Mouse (Mus musculus) cerebellum, adult 9-11 months (tissue): ENCODE data around the gene Slco2b1.

Source experiments
- DNase-seq: peaks from one replicate; pipeline ENCODE4 v3.0.0; 2022

The Slco2b1 gene

DNA sequence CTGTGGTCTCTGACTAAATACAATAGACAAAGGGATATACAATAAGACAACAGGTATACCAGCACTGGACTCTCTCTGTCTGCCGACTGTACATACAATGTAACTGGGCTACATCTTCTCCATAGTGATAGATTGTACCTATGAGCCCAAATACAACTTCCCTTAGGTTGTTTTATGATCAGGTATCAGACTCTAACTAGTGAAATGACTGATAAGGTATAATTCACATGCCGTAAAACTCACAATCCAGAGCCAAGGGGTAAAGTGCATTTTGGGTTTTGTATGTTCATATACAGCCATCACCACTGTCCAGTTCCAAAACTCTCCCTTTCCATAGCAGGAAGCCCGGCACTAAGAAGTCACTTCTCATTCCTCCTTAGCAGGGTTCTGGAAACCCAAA is 17.8 kb downstream of the Slco2b1 start:
- no peak for DNase-seq

- DNase-seq = no peak
Measured at GRCm38 (mm10) chr7:99692396-99692795, 18.7 kb downstream of the Slco2b1 start.

DNA sequence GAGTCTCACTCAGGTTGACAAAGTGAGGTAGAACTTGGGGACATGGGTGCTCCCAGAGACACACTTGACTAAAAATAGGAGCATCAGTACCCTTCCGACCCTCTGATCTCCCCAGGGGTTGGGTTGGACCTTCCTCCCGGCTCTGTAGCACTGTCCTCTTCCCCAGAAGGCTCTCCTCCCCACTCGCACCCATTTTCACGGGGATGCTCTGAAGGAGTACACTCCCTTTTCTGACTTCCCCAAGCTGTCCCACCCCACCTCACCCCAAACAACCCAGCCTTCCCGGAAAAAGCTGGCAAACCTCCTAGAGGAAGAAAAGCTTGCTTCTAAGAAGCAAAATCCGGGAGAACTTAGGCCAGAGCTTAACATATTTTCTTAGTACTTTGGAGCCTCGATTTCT is 20.3 kb downstream of the Slco2b1 start:
- DNase-seq = no peak

DNA sequence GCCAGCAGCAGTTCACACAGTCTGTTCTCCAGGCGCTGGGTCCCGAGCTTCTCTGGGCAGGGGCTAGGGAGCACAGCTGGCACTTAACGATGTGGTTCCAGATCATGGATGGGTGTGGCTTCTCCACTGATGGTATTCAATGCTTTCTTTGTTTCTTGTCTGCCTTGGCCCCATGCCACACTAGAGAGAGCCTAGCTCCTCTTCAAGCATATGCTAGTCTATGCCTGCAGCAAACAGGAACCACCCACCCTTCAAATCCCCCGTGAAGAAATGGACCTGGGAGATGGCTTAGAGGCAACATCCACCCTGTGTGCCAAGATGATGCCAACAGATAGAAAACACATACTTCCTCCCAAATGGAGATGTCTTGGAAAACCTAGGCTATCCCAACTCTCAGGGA is 27.1 kb downstream of the Slco2b1 start:
- no peak for DNase-seq

GRCm38 (mm10) chr7:99680771-99681170 is 30.4 kb downstream of the Slco2b1 start:
- DNase-seq = no peak

DNA sequence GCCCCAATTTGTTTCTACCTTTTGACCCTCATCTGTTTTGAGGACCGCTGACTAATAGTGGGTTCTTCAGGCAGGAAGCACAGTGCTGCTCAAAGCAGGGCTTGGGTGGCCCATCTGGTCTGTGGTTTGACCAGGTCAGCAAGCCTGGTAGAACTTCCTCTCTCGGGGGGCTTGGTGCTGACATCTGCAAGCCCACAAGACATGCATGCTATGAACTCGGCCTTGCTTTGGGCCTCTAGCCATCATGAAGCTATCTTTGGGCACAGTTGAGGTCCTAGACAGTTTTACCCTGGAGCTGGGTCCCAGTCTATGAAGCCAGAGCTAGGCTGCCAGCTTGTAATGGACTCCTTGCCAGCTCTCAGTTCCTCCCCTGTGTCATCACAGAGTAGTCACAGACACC is 36.2 kb downstream of the Slco2b1 start:
- no peak for DNase-seq

GRCm38 (mm10) chr7:99674209-99674608 is 36.9 kb downstream of the Slco2b1 start:
- DNase-seq = no peak

DNA sequence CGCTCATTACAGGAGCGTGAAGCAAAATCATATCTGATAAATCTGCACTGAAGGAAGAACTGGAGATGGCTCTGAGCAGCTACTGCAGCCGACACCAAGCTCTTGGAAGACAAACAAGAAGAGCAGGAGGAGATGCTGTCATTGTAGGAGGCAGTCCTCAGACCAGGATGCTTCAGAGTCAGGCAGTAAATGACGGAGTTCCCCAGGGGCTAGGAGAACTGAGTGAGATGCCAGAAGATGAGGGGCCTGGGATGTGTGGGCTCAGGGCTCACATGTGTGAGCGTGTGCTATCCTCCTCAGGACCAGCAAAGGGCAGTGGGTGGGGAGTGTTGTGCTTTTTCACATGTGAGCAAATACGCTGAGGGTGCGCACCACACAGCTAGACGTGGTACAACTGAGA is 38.0 kb downstream of the Slco2b1 start:
- DNase-seq = no peak

DNA sequence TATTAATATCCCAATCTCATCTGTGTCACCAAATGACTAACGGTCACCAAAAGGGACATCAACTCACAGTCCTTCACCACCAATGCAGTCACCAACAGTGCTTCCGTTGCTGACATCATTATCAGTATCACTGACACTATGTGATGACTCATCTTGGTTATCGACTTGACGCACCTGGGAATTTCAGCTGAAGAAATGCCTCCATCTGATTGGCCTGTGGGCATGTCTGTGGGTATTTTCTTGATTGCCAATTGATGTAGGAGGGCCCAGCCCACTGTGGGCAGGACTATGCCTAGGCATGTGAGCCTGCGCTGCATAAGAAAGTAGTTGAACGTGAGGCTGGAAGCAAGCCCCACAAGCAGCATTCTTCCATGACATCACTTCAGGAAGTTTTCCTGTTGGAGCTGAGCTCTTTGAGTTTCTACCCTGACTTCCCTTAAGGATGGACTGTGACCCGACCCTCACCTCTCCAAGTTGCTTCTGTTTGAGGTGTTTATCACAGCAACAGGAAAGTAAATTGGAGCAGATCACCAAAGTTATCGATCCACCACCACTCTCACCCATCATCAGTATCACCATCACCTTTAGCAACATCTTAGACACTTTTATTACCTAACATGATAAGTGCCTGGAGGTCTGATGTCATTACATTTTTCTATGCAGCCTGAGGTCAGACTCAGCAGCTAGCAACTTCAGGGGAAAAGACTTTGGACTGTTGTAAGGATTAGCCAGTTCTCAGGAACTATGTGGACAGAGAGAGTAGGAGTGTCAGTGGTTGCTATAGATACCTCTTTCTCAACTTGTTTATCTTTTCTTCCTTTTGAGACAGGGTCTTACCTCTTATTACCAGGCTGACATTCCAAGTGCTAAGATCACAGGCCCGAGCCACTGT is 39.4 kb downstream of the Slco2b1 start:
- no peak for DNase-seq

DNA sequence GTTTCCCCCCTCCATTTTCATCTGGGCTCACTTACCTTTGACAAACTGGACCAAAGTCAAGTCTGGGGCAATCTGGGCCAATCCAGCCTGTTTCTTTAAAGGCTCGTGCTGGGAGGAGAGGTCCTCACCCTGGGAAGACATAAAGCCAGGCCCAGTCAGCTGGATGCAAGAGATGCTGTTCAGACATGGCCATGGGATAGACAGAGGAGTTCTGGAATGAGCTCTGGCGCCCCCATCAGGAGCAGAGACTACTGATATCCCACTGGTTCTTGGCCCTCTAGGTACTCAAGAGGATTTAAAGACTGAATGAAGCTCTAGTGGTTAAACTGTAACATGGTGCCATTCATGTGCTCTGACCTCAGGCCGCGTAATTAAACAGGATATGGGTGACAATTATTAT is 40.2 kb downstream of the Slco2b1 start:
- no peak for DNase-seq

DNA sequence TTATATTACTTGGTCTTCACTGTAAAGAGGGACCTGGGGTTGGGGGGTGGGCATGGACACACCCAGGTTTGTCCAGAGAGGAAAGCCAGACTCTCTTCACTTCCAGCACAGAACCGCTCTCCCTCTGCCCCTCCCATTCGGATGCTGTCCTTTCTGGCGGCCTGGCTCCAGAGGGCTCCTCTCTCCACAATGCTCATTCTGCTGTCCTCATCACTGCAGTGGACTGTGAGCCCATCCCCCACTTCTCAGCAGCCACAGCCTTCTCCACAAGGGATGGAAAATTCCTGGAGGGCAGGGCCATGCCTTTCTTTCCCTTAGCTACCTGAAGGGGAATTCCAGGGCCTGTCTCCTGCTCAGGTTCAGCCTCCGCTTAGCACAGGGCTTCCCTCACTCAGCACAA is 42.3 kb downstream of the Slco2b1 start:
- peak; percentile 78 for DNase-seq

DNA sequence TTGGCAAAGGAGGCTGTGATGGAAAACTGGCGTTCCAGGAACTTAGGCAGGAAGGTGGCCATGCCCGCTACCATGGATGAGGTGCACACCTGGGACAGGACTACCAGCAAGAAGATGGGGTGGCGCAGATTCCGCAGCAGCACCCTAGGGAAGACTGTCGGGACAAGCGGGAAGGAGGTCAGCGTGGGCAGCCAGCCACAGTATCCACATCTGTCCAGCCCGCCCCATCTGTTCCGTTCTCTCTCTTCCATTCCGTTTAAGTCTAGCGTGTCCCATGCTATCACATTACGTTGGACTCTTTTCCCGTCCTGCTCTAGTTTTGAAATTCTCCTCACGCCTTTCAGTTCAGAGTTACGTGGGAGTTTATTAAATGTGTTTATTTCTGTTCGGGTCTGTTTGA is 44.0 kb downstream of the Slco2b1 start:
- peak; percentile 30 for DNase-seq

DNA sequence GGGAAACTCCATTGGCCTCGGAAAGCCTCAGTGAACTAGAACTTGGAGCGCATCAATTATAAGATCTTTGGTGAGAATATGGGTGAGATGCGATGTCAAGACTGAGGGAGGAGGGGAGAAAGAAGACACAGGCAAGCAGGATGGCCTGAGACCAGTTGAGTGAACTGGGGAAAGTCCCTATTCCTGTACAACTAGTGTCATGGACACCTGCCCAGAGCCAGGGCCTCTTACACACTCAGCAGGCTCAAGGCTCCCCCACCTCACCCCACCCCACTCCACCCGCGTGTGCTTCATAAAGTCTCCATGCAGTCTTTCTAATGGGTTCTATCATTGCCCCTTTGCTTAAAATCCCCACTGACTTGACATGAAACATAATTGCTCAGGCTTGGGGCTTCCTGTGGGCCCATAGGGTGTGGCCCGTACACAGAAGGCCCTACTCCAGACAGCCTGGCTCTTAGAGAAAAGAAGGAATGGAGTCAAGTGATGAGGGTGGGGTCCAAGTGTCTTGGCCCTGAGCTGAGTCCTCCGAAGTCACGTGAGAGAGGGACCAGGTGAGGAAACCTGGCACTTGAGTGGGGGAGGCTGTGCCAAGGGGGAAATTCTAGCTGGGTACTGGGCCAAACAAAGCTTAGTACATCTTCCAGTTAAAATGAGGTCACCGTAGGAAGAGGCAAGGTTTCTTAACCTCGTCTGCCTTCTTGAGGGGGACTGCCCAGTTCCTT is 45.2 kb downstream of the Slco2b1 start:
- DNase-seq = peak; percentile 36

DNA sequence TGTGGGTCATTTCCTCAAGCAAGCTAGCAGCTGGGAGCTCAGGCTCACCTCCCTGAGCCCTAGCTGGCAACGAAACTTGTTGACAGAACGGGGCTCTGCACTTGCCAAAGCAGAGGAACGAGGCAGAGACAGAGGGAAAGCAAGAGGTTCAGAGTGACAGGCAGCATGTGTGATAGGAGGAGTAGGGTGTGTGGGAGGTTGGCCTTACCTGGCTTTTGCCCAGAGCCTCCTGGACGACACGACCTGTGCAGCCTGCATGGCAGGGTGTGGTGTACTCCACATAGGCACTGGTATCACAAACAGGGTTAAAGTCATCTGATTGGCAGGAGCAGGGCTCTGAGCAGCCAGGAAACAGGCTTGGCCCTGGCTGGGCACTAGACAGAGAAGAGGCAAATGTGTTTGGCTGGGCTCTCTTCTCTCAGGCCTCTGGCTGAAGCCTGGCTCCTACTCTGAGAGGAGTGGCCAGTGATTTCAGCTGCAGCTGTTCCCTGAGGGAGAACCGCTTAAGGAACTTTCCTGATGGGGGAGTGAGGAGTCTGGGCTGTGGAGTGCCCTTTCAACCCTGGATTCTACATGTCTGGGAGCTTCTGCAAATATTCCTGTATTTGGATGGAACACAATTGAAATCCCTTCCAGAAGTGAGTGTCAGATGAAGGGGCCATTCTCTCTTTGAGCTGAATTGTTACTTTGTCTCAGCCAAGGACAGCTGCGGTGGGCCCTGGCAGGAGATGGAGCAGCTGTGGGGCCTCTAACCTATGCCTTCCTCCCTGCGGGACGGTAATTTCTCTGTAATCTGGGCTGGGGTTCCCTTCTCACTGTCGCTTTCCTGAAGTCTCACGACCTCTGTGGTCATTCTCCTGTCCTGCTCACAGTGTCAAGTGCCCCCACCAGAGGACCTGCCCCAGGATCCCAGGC is 46.3 kb downstream of the Slco2b1 start:
- peak; percentile 91 for DNase-seq

DNA sequence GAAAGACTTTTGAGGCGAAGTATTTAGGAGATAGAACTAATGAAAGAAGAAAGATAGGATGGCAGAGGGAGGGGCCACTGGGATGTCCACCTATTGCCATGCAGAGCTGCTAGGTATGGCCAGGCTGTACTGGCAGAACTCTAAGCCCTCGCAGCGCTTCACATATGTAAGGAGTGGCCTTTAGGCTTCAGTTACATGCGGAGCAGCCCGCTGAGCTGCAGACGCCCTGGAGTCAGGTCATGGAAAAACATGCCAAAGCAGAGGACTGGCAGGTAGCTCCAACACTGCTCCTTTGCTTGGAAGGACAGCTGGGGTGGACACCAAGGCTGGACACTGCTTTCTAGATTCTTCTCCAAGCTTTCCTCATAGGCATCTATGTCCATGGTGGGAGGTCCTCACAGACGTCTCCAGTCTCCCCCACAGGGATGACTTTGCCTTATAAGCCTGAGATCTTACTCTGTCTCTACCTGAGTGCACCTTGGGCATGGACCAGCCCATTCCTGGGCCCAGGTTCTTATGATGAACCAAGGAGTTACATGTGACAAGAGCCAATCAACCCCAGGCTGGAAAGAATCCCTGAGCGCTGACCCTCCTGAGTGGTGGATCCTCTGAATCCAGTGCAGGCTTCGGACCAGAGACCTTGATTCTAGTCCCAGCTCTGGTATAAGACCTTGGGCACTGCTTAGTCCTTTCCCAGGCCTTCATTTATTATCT is 47.5 kb downstream of the Slco2b1 start:
- DNase-seq = peak; percentile 28

DNA sequence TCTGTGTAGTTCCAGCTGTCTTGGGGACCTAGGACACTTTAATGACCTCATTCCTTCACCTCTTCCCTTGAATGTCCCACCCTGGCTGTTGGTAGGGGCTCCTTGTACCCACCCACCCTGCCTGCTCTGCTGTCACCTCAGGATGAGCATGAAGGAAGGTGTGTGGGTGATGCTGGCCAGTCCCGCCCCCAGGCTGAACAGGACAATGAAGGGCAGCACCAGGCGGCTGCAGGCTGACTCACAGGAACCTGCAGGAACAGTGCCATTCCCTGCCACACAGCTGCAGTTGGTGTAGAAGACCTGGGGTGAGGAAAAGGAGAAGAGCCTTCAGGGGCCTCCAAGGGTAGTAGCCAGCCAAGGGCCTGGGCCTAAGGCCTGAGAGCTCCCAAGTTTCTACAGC is 48.8 kb downstream of the Slco2b1 start:
- peak; percentile 26 for DNase-seq

DNA sequence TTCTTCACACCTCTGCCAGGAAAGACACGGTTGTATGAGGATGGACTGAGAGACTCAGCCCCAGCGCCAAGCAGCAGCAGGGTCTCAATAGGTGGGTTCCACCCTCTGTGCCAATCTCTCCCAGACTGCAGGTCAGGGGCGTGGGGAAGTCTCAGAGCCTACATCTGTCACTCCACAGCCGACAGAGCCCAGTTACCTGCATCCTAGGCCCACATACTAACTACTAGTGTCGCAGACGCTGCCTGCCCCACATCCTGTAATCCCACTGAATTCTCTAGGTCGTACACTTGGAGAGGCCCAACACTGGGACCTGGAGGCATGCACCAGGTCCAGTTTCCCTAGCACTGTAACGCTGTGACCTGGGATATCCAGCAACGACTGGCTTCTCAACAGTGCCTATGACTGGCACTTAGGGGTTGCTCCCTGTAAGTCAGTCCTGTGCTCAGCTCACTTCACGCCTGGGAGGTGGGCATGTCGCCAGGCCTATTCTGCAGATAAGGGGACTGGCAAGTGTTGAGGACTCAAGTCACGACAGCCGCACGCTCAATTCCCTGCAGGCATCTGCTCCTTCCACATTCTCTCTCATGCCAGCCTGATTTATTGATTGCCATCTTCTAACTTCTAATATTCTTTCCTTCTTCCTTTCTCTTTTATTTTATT is 49.4 kb downstream of the Slco2b1 start:
- DNase-seq = peak; percentile 32

DNA sequence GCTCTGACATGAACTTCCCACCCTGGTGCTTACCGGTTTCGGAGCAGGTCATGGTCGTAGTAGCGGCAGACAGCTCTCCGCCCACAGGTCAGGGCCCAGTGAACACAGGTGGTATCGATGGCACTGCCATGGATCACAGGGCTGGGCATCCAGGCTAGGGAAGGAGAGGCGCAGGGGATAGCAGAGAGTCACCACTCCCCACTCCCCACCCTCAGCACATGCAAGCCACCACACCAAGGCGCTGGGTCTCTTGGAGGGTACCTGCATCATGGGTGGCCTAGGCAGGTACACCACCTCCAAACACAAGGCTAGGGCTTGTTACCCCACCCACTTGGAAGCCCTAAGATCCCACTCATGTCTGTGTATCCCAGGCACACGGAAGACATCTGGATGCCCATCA is 50.1 kb downstream of the Slco2b1 start:
- DNase-seq = no peak

DNA sequence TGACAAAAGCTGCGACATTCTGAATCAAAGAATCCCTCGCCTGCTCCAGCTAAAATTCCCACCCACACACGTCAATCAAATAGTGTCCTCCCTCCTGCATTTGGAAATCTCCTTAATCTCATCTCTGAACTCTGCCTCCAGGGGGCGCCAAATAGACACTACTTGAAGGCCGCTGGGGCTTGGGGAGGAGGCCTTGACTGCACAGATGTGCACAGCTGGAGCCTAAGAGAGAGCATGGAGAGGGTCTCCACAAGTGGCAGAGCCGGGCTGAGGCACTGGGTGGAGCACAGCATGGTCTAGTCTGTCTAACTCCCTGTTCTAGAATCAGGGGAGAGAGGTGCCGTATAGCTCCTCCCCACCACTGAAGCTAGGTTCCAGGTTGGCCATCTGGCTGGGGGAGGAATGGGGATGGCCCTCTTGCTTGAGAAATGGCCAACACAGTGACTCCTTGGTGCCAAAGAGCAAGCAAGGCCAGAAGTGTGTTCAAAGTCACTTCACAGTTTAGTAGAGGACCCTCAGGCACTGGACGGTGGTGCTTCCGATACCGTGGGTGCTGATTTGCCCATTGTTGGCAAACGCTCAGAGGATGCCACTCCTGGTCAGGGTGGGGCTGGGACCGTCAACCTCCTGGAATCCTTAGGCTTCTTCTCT is 51.6 kb downstream of the Slco2b1 start:
- DNase-seq = peak; percentile 52

GRCm38 (mm10) chr7:99654244-99654643 is 56.9 kb downstream of the Slco2b1 start:
- DNase-seq = no peak

DNA sequence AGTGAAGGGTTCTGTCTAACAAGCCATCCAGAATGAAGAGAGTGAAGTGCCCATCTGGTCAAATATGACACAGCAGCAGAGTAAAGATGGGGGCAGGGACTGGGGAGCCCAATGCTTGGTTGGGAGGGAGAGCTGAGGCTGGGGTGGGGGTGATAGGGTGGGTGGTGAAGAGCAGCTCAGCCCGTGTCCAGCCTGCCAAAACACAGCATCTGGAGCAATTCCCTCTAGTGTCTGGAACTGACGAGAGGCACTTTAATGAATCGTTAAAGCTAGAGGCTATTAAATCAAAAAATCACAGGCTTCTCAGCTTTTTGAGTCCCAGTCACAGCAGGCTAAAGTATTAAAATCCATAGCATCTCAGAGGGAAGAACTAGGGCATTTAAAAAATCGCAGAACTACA is 61.6 kb downstream of the Slco2b1 start:
- no peak for DNase-seq
